Mouse (Mus musculus): Measurements from ENCODE around the gene Idh2.

DNA sequence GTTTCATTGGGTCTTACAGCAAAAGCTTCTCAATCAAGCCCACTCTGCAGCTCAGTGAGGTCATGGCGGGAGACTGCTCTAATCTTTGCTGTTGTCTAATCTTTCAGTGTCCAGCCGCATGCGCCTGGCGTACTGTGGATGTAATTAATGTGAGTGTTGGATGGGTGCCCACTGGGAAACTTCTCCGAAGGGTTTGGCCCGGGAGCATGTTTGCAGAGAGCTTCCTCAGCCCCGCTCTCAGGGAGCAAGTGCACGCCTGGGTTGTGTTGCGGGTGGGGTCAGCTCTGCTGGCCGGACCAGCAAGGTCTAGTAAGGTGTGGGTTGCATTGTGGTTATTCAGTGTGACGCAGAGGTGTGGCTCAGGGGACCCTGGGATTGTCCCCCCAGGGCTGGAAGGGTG lies 62.9 kb downstream of the Idh2 start:
- TF ChIP-seq CTCF (IDR thresholded peaks at IDR 0.05; ENCODE audit: low read depth): no peak
- TF ChIP-seq EP300 (IDR thresholded peaks at IDR 0.05; ENCODE audit: low read depth): no peak

All from liver, postnatal 0 days (tissue).